Mouse (Mus musculus): ENCODE data around the gene Col28a1. TPM values are rescaled to one million over a fixed set of nuclear protein-coding genes. Genes with fewer than 3 reads are reported as not detected.

The Col28a1 gene
- polyA plus RNA-seq, 1 experiment from 2014 or later: 2.6 TPM

GRCm38 (mm10) chr6:7965833-7966522, 226.4 kb downstream of the Col28a1 start:
- Histone ChIP-seq H3K9ac (no peak overlapping the region), H3K9me3 (no peaks in the 10 kb centered on the region), H3K4me3 (replicated peaks) (no peak overlapping the region), H3K36me3 (no peaks in the 10 kb centered on the region), H3K4me1 (replicated peaks) (no peaks in the 10 kb centered on the region; the same call in 1 of the 2 replicates), H3K4me2 (replicated peaks) (no peak overlapping the region), H3K27me3 (replicated peaks) (no peaks in the 10 kb centered on the region), H3K27ac (no peak overlapping the region)
- WGBS: 22% methylated on average over 11 of the region's 11 CpGs
- ATAC-seq: peak; percentile 87

GRCm38 (mm10) chr6:7962749-7963148, 229.7 kb downstream of the Col28a1 start:
- Histone ChIP-seq H3K4me3 (replicated peaks) (no peak overlapping the region), H3K4me1 (replicated peaks) (no peaks in the 10 kb centered on the region; the same call in 1 of the 2 replicates), H3K27me3 (replicated peaks) (no peaks in the 10 kb centered on the region), H3K9me3 (no peaks in the 10 kb centered on the region), H3K27ac (no peak overlapping the region), H3K9ac (no peak overlapping the region), H3K4me2 (replicated peaks) (no peak overlapping the region), H3K36me3 (no peaks in the 10 kb centered on the region)
- ATAC-seq: no peak
- WGBS: 85% methylated on average over 7 of the region's 7 CpGs

GRCm38 (mm10) chr6:7952208-7952607, 240.2 kb downstream of the Col28a1 start:
- no peaks in the 10 kb centered on the region for H3K9me3 ChIP-seq
- H3K36me3 ChIP-seq: no peaks in the 10 kb centered on the region
- H3K4me1 ChIP-seq (replicated peaks): no peaks in the 10 kb centered on the region
- no peak overlapping the region for H3K27ac ChIP-seq
- H3K4me2 ChIP-seq (replicated peaks): no peak overlapping the region
- no peaks in the 10 kb centered on the region for H3K27me3 ChIP-seq (replicated peaks)
- 60% methylated on average over 2 of the region's 2 CpGs for WGBS
- H3K4me3 ChIP-seq (replicated peaks): no peak overlapping the region
- no peak for ATAC-seq
- no peak overlapping the region for H3K9ac ChIP-seq

- H3K27me3 ChIP-seq (replicated peaks): no peaks in the 10 kb centered on the region
- no peak for ATAC-seq
- no peaks in the 10 kb centered on the region for H3K9me3 ChIP-seq
- H3K36me3 ChIP-seq: no peaks in the 10 kb centered on the region
- no peak overlapping the region for H3K27ac ChIP-seq
- H3K4me2 ChIP-seq (replicated peaks): no peak overlapping the region
- no peak overlapping the region for H3K9ac ChIP-seq
- no peak overlapping the region for H3K4me3 ChIP-seq (replicated peaks)
- no peaks in the 10 kb centered on the region for H3K4me1 ChIP-seq (replicated peaks)
Observed at GRCm38 (mm10) chr6:7951778-7952177, 240.6 kb downstream of the Col28a1 start.

Other genes with a start within 250 kb of the Col28a1 start
- gene Mios, start 16.6 kb upstream of the Col28a1 start, polyA plus RNA-seq (2015; fragmentation: Nextera tagmentation; extraction: Ambion mirVana): 19.1 and 22.6 TPM in 2 replicates
- 144 and 172 TPM in 2 replicates for gene Rpa3, start 66.6 kb upstream of the Col28a1 start, polyA plus RNA-seq (2015; fragmentation: Nextera tagmentation; extraction: Ambion mirVana)
- gene Umad1, start 66.7 kb upstream of the Col28a1 start, polyA plus RNA-seq (2015; fragmentation: Nextera tagmentation; extraction: Ambion mirVana): 24.9 and 25.5 TPM in 2 replicates
- 5.1 and 6.7 TPM in 2 replicates for gene Gm45062, start 66.8 kb upstream of the Col28a1 start, polyA plus RNA-seq (2015; fragmentation: Nextera tagmentation; extraction: Ambion mirVana)